Mouse (Mus musculus) ES-CJ7 (cell line): ENCODE results near the gene Nr1i3.

ENCODE experiments used
- DNase-seq: peaks from one replicate; pipeline ENCODE4 v3.0.0; 2011; ENCODE audit warnings: low read depth, low spot score

The Nr1i3 gene

DNA sequence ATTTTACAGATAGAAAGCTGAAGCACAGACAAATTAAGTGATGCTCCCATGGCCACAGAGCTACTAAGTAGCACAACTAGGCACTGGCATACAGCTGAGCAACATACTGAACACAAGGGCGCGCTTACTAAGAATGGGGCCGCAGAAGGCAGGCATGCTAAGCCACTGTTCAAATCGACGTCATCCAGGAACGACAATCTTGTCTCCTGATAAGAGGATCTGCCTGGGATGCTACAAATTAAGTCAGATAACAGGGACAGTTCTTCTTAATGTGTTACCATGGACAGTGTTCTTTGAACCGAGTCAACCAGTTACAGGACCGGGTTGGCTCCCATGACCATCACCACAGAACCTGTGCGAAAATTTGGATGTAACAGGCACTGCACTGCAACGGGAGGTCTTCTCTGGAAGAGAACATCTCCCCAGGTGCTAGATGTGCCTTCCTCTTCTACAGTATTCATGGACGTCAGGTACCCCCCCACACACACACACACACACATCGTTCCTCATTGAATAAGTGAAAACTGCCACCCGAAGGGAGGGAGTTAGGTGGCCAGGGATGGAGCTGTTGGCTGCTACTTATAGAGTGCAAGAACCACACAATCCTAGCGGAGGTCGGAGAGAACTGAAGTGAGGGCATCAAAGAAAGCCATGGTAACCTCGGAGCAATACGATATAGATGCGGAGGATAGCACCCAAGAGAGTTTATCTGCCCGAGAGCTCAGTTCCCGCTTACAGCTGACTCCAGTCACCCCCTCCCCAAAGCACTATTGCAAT lies 18.5 kb upstream of the Nr1i3 start:
- DNase-seq, result no peak

DNA sequence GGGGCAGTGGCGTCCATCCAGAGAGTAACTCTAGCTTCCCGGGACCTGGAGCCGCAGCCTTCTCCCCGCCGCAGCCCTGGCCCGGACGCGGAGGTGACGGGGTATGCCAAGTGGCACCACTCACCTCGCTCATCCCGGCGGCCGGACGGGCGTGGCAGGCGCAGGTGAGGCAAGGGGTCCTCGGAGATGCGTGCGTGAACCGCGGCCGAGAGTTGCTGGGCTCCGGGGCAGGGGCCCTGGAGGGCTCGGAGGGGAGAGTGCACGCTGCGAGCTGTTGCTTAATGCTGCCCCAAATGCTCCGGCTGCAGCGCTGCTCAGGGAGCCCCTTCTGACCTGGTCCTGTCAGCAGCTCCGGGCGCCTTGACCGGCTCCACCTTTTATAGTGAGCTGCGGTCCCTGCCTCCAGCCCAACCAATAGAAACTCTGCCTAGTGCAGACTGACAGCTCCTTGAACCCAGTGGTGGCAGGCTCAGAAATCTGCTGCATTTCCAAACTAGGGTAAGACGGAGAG lies 17.8 kb upstream of the Nr1i3 start, which contains the start of gene Pcp4l1:
Gene Pcp4l1 (minus strand): TSS at position 382 of the 511 bp plus-strand sequence.
- DNase-seq, result peak; percentile 91

DNA sequence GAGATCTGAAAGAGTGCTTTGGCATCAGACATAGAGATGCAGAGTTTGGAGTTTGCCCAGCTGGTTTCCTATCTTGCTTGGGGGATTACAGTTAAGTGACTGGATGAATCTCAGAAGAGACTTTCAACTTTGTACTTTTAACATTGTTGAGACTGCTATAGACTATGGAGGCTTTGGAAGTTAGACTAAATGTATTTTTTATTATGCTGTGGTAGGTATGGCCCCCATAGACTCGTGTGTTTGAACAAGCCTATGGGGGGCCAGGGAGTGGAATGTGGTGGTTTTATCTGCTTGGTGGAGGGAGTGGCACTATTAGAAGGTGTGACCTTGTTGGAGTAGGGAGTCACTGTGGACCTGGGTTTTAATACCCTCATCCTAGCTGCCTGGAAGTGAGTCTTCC lies 14.2 kb upstream of the Nr1i3 start:
- no peak for DNase-seq

- no peak for DNase-seq
Measured at GRCm38 (mm10) chr1:171200769-171201168, 13.0 kb upstream of the Nr1i3 start.

- no peak for DNase-seq
Measured at GRCm38 (mm10) chr1:171203471-171204248, 10.1 kb upstream of the Nr1i3 start.

DNA sequence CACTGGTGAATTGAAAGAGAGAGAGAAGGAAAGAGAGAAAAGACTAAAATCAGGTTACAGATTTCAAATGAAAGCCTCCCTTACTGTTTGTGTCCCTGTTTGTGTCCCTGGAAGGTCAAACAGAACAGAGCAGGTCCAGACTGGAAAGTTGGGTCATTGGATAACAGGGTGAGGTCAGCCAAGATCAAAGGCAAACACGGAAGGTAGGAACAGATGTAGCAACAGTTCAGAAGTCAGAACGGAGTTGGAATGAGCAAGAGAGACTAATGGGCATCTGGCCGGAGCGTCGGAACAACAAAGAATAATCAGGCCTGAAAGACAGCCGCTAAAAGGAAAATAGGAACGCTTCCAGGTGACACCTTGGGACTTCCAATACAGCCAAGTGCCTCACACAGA lies 9.5 kb upstream of the Nr1i3 start:
- no peak for DNase-seq

GRCm38 (mm10) chr1:171205704-171206493 lies 7.9 kb upstream of the Nr1i3 start:
- no peak for DNase-seq

- no peak for DNase-seq
Measured at GRCm38 (mm10) chr1:171209409-171209808, 4.4 kb upstream of the Nr1i3 start.

DNA sequence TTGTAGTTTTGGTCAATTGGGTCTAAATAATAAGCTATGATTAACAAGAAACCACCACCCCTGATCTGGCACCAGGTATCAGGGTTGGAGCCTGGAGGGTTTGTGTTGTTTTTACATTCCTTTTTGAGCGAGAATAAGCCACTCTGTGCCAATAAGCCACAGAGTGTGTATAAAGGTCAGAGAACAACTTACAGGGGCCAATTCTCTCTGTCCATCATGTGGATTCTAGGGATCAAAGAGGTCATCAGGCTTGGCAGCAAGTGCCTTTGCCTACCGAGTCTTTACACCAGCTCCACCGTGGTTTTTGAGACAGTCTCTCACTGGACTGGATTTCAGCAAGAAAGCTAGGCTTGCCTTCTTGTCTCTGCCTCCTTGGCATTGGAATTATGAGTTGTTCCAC lies 916 bp upstream of the Nr1i3 start:
- no peak for DNase-seq

DNA sequence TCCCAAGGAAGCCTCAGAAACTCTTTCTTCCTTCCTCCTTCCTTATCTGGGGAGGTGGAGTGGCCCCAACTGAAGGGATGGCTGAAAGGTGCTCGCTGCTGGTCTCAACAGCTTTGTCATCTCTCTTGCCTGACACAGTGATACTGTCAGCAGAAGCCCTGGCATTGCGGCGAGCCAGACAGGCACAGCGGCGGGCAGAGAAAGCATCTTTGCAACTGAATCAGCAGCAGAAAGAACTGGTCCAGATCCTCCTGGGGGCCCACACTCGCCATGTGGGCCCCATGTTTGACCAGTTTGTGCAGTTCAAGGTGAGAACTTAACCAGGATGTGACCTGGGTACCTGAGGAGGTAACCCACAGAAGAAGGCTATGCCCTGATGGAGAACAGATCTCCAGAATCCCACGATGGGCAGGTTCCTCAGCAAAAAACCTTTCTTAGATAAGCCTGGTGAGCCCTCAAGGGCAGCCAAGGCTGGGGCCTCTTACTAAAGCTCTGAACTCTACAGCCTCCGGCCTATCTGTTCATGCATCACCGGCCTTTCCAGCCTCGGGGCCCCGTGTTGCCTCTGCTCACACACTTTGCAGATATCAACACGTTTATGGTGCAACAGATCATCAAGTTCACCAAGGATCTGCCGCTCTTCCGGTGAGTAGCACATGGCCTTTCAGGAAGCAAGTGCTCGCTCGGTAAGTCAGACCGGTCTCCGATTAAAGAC lies 2.6 kb downstream of the Nr1i3 start:
- no peak for DNase-seq

GRCm38 (mm10) chr1:171220871-171221270 lies 7.1 kb downstream of the Nr1i3 start:
- peak; percentile 95 for DNase-seq

DNA sequence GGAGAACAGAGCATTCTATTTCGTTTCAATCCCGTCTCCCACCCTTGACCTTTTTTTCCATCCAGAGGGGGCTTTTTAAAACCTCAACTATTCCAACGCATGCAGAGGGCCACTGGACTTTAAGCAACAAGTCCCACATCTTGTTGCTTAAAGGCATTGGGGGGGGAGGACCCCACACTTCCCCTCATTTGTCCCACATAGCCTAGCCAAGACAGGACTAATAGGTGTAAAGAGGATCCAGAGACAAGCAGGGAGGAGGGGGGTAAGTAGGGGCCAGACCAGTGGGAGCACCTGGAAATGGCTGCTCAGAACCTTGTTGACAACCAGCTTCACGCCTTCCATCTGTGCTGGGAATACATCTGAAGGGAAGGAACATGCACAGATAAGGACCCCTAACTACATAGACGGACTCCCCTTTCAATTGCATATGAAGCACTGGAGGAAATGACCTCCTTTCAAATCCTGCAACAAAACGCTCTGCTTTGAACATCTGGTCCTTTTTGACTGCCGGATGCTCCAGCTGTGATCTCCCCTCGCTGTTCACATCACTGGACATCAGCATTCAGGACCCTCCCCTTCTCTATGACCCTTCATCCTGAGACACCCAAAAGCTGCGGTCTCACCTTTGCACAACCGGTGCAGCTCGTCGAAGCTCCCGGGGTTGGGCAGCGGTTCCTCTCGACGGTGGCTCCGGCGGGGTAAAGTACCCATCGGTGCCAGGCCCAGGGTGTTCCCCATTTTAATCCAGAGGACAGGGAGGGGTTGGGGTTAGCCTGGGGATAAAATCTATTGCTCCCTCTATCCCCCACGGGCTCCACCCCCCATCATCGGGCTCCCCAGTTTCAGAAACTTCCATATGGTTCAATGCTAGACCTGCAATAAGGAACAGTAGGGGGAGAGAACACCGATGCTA lies 7.8 kb downstream of the Nr1i3 start:
- DNase-seq, result peak; percentile 72

GRCm38 (mm10) chr1:171222238-171223155 lies 8.7 kb downstream of the Nr1i3 start, which contains the start of gene Tomm40l:
Gene Tomm40l, minus strand, starts transcription at chr1:171222514.
- peak; percentile 100 for DNase-seq

DNA sequence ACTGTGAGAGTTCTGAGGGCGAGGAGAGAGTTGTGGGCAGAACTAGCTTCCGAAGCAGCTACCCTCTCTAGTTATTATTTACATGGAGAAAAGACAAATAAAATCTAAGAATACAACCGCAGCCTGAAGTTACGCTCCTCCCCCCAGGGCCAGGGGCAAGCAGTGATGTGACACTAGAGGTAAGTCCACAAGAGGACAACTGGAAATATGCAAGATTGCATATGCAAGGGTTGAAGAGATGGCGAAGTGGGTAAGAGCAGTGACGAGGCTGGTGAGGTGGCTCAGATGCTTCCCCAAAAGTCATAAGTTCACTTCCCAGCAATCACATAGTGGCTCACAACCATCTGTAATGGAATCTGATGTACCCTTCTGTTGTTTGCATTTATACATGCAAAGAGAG lies 9.4 kb downstream of the Nr1i3 start:
- DNase-seq, result no peak

DNA sequence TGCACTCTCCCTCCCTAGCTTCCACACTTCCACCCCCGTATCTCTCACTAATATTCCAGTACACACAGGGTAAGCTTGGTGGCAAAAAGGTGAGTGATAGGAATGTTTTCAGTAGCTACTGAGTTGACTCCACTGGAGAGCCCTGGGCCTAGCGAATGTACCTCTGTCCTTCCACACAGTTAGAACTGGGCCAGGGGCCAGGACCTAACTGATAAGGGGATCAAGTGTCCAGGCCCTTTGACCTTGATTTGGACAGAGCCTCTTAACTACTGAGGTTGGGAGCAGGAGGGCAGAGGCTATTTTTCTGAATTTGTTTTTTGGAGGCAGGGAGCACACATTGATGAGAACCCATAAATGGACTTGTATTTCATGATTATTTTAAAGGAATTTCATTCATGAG lies 10.0 kb downstream of the Nr1i3 start:
- DNase-seq, result no peak

- no peak for DNase-seq
Measured at GRCm38 (mm10) chr1:171224857-171225256, 11.1 kb downstream of the Nr1i3 start, which contains the start of gene Apoa2. Gene Apoa2, plus strand, starts transcription at chr1:171225054.

GRCm38 (mm10) chr1:171226780-171227179 lies 13.0 kb downstream of the Nr1i3 start:
- no peak for DNase-seq

DNA sequence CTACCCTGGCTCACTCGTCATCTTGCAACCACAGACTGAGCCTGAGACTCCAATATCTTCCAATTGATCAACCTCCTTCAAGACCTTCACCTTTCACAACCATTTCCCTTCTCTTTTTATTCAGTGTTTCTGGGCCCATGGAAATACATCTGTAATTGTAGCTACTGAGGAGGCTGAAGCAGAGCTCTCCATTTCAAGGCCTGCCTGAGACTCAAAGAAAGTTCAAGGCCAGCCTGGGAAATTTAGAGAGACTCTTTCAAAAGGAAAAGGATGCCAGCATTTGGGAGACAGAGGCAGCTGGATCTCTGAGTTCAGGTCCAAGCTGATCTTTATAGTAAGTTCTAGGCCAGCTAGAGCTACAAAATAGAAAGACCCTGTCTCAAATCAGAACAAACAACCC lies 14.1 kb downstream of the Nr1i3 start:
- no peak for DNase-seq

DNA sequence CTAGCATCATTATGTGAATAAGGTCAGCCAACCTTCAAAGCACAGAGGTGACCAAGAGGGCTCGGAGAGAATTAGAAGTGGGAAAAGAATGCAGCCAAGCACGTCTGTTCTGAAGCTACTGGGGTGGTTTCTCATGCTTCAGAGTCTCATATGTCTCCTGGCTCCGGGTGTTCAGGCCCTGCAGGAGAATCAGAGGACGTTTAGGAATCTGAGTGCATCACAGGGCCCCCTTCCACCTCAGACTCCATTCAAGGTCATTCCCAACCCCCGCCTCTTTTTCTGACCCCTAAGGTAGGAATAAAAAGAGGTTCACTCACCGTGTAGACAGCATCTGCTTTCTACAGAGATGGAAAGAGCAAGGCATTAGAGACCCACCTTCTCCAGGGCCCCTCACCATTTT lies 16.0 kb downstream of the Nr1i3 start:
- DNase-seq, result no peak
